Mouse (Mus musculus) embryonic facial prominence, embryonic 10.5 days (tissue): ENCODE data around the gene Otub2. TPM values are rescaled to one million over a fixed set of nuclear protein-coding genes. Genes with fewer than 3 reads are reported as not detected.
A peak's percentile ranks its signal among the peaks of the same experiment; 100 is the strongest.

Source experiments
- DNase-seq: peaks from one replicate; pipeline ENCODE4 v3.0.0-alpha.2; 2017; ENCODE audit warnings: low spot score
- H3K27ac ChIP-seq: fragments of 300-500 bp; sonication (generic); replicated peaks from 2 replicates; pipeline ENCODE4 v1.5.1; 2016; ENCODE audit warnings: mild to moderate bottlenecking
- H3K27me3 ChIP-seq: fragments of 300-500 bp; sonication (generic); replicated peaks from 2 replicates; pipeline ENCODE4 v1.6.1; 2016; ENCODE audit warnings: low read depth, mild to moderate bottlenecking; ENCODE audit not compliant: poor library complexity, severe bottlenecking
- H3K36me3 ChIP-seq: fragments of 300-500 bp; sonication (generic); replicated peaks from 2 replicates; pipeline ENCODE4 v1.6.1; 2016; ENCODE audit warnings: mild to moderate bottlenecking, moderate library complexity
- H3K4me1 ChIP-seq: fragments of 300-500 bp; sonication (generic); 2 replicates; pipeline ENCODE4 v1.6.1; 2016
- H3K4me3 ChIP-seq: fragments of 300-500 bp; sonication (generic); 2 replicates; pipeline ENCODE4 v1.5.1; 2016; ENCODE audit warnings: mild to moderate bottlenecking, moderate library complexity
- H3K9me3 ChIP-seq: fragments of 300-500 bp; sonication (generic); 2 replicates; pipeline ENCODE4 v1.6.1; 2016; ENCODE audit warnings: mild to moderate bottlenecking
- WGBS: fragments of 180-500 bp; shearing (Covaris S2); methylation state at CpG from one replicate; pipeline ENCODE4 v1.1.7; 2016; 5-methylcytosine and 5-hydroxymethylcytosine counted together
- polyA plus RNA-seq: library from polyadenylated mRNA; unstranded; fragments of >200 nt; fragmentation: Nextera tagmentation; extraction: Ambion mirVana; gene quantifications from 2 replicates; pipeline ENCODE4 v1.2.1, GENCODE M21; 2016

Otub2 gene
- polyA plus RNA-seq, 1 experiment from 2014 or later: 8.7 TPM

DNA sequence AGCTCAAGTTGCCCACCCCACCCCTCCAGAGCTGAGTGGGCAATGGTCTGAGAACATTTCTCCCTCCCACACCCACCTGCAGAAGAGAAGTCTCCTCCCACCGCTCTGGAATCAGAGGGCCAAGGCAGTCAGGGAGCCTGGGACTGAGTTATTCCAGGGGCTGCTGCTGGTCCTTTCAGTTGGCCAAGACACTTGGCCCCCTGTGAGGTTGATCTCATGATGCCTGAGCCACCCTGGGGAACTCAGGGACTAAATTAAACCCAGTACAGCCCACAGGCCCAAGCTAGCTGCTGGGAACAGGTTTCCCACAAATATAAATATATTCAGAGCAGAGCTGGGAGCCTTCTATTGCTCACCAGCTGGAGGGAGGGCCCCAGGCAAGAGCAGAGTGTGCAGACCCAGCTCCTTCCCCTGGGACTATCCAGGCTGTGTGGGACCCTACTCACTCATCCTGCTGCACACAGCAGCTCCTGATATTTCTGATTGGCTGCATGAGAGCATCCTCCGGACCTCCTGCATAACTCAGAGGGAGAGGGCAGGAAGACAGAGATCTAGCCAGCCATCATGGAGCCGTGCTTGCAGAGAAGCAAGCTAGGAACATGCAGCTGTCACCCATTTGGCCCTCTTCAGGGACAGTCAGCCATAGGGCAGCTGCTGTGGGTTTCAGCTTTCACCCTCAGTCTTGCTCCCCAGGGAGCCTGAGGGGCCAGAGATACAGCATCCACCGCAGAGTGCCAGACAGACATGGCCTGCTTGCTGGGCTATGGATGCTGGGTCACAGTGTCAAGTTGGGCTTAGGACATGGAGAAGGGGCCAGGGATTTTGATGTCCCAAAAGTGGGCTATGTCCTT lies 29.3 kb upstream of the Otub2 start:
- H3K4me1 ChIP-seq: peaks cover 15% of the 10 kb centered on the region
- no peaks in the 10 kb centered on the region for H3K27me3 ChIP-seq
- no peaks in the 10 kb centered on the region for H3K9me3 ChIP-seq
- DNase-seq: no peak
- no peak overlapping the region; the same call in 1 of the 2 replicates for H3K27ac ChIP-seq
- H3K36me3 ChIP-seq: no peaks in the 10 kb centered on the region
- WGBS: 62% methylated on average over 4 of the region's 4 CpGs
- H3K4me3 ChIP-seq: no peak overlapping the region

DNA sequence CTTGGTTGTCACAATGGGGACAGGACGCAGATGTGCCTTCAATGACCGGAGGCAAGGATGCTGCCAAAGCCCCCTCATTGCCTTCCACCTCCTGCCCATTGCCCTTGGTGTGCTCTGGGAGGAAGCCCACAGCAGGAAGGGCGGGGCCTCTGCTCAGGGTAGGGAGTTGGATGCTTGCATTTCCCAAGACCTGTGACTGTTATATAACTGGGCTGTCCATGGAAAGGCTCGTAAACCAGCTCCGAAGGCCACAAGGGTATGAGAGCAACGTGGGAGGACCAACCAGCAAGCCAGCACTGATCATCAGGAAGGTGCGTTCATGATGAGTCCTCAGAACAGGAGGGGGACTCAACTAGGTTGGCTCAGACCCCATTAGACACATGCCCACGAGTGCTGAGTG lies 27.7 kb upstream of the Otub2 start:
- Histone ChIP-seq H3K9me3 (no peaks in the 10 kb centered on the region), H3K4me1 (peaks cover 15% of the 10 kb centered on the region), H3K27ac (no peak overlapping the region), H3K4me3 (no peak overlapping the region), H3K36me3 (no peaks in the 10 kb centered on the region), H3K27me3 (no peaks in the 10 kb centered on the region)
- 84% methylated on average over 8 of the region's 8 CpGs for WGBS
- no peak for DNase-seq

DNA sequence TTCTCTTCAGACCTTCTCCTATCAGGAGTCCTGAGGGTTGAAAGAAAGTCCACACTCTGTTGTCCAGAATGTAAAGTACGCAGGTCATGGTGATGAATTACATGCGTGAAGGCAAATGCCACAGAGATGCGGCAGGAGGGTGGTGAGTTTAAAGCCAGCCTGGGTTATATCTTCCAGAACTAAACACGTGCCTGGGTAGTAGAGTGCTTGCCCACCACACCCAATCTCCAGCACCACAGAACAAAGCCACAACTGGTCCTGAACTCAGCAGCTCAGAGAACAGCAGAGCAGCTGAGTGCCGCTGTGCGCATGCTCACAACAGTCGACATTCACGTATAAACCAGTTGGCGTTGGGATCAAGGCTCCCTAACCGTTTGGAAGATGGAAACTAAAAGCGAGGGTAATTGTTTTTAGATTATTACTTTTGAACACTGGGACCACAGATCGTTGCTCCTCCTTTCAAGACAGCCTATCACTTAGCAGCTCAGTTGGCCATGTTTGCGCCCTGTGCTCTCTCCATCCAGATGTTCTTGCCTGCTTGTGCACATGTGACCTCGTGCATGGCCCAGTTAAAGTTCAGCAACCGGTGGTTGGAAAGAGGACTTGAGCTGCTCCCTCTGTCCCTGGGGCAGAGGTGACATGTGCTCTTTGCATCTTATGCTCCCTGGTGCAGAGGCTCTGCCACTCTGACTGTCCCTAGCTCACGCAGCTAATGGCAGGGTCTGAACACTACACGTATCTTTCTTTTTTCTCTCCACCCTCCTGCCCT lies 26.8 kb upstream of the Otub2 start:
- Histone ChIP-seq H3K9me3 (no peaks in the 10 kb centered on the region), H3K27me3 (no peaks in the 10 kb centered on the region), H3K36me3 (no peaks in the 10 kb centered on the region), H3K4me3 (no peak overlapping the region), H3K4me1 (peaks cover 15% of the 10 kb centered on the region), H3K27ac (no peak overlapping the region)
- WGBS: 87% methylated on average over 17 of the region's 17 CpGs
- no peak for DNase-seq

DNA sequence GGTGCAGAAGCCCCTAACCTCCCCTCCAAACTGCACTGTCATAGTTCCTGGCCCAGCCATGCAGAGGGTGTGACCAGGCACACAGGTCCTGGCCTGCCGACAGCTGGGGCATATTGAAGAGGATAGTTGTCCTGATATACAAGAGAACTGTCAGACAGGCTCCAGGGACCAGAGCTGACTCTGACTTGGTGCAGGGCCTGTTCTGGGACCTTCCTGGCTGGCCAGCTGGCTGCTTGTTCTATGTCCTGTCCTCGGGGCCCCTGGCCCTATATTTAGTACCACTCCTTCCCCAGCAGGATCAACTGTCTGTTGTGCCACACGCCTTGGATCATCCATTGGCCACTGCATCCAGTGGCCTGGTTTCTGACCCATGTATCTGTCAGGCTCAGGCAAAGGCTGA lies 26.1 kb upstream of the Otub2 start:
- no peaks in the 10 kb centered on the region for H3K9me3 ChIP-seq

DNA sequence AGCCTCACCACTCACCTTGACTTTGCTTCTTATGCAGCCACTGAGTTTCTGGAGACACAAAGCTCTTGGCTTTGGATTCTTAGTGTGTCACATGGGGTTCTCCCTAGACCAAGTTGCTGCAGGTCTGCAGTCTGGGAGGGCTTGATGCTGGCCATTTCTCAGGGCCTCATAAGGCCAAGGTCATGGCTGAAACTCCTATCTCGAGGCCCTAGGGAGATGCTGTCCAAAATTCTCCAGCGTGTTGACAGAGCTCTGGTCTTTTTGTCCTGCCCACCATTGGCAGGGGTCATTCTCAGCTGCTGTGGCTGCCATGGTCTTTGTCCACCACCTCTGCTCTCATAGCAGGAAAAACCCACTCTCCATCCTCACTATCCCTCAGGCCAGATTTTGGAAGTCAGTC lies 21.3 kb upstream of the Otub2 start:
- Histone ChIP-seq H3K4me1 (peaks cover 7% of the 10 kb centered on the region), H3K4me3 (no peak overlapping the region), H3K9me3 (no peaks in the 10 kb centered on the region), H3K36me3 (no peaks in the 10 kb centered on the region), H3K27ac (no peak overlapping the region), H3K27me3 (peaks cover 10% of the 10 kb centered on the region)
- DNase-seq: no peak
- 76% methylated on average over 2 of the region's 2 CpGs for WGBS

More for the DNA sequence above, 26.1 kb upstream of the Otub2 start:
- no peaks in the 10 kb centered on the region for H3K36me3 ChIP-seq
- H3K27ac ChIP-seq: no peak overlapping the region
- no peaks in the 10 kb centered on the region for H3K27me3 ChIP-seq
- peaks cover 15% of the 10 kb centered on the region for H3K4me1 ChIP-seq
- H3K4me3 ChIP-seq: no peak overlapping the region
- DNase-seq: no peak
- 86% methylated on average over 3 of the region's 3 CpGs for WGBS

DNA sequence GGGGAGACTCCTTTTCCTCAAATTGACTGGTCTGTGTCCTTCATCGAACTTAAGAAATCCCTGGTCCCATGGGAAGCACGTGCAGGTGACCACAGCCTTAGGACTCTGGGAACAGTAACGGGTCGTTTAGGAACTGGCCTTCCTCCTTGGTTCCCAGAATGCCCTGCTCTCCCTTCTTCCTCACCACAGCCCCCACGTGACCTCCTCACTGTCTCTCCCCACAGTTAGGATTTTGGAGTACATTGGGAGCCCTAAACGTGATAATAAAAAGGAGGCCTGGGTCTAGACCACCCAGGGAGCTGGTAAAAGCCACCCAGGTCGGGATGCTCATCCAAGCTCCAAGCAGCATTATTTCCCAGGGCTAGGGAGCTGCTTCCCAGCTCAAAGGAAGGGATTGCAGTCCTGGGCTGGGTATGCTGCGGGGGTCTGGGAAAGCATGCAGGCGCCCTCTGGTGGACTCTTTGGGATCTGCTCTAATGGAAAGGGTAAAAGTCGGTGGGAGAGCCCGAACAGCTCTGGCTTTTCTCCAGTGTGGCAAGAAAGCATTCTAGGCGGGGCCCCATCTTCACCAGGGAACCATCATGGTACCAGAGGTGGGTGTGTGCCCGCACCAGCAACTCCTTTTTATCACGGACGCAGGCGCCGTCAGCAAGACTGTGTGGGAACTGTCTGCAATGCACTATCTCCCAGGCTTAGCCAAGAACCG lies 20.7 kb upstream of the Otub2 start:
- H3K27me3 ChIP-seq: peaks cover 10% of the 10 kb centered on the region
- no peak overlapping the region; the same call in 1 of the 2 replicates for H3K27ac ChIP-seq
- peaks cover 7% of the 10 kb centered on the region for H3K4me1 ChIP-seq
- no peaks in the 10 kb centered on the region for H3K9me3 ChIP-seq
- no peaks in the 10 kb centered on the region for H3K36me3 ChIP-seq
- no peak overlapping the region for H3K4me3 ChIP-seq
- WGBS: 19% methylated on average over 18 of the region's 18 CpGs
- peak; percentile 87 for DNase-seq

DNA sequence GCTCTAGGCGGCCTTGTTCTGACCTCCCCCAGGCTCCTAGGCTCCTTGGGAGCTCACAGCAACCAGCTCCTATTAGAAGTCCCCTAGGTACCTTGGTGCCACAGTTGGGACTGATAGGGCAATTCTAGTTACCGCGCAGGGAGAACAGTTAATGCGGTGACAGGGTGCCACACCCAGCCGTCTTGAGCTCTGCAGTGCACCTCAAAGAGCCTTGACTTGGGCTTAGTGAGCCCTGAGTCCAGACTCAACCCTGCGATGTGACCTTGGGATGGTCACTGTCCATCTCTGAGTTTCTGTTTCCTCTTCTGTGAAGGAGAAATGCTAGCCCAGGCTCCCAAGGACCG lies 20.2 kb upstream of the Otub2 start:
- Histone ChIP-seq H3K27me3 (peaks cover 10% of the 10 kb centered on the region), H3K4me1 (peaks cover 7% of the 10 kb centered on the region), H3K27ac (no peak overlapping the region), H3K4me3 (no peak overlapping the region), H3K36me3 (no peaks in the 10 kb centered on the region), H3K9me3 (no peaks in the 10 kb centered on the region)
- no peak for DNase-seq
- 79% methylated on average over 7 of the region's 7 CpGs for WGBS

DNA sequence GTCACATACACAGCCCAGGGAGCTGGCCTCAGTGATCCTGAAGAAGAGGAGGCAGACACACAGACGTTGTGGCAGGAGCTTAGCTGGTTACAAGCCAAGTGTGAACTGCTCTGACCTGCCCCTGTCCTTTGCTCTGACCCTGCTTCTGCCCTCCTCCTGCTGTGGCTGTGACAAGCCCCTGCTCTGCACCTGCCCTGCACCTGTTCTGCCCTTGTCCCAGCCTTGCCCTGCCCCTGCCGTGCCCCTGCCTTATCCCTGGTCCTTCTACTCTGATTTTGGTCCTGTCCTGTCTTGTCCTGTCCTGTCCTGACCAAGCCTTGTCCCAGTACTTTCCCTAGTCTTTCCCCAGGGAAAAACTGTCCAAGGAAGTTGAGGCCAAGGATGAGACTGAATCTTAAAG lies 19.7 kb upstream of the Otub2 start:
- Histone ChIP-seq H3K9me3 (no peaks in the 10 kb centered on the region), H3K4me1 (peaks cover 7% of the 10 kb centered on the region), H3K27me3 (peaks cover 10% of the 10 kb centered on the region), H3K4me3 (no peak overlapping the region), H3K27ac (no peak overlapping the region), H3K36me3 (no peaks in the 10 kb centered on the region)
- 58% methylated on average over 2 of the region's 2 CpGs for WGBS
- DNase-seq: no peak

DNA sequence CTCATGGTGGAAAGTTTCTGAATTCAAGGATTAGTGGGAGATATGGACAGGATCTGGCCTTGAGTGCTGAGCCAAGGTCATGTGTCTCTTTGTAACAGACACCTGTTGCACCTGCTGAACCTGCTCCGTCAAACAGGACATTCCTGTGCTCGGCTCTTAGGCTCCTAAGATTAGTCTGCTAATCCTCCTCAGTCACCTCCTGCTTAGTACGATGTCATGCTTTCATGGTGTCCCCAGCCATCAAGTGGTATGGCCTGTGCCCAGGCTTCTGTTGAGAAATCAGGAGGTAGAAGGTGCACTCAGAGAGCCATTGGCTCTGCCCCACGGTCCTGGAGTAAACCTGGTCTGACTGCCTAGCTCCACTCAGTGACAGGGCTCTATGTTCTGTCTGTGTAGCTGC lies 17.6 kb upstream of the Otub2 start:
- H3K36me3 ChIP-seq: no peaks in the 10 kb centered on the region
- DNase-seq: no peak
- no peaks in the 10 kb centered on the region for H3K9me3 ChIP-seq
- H3K27me3 ChIP-seq: peaks cover 10% of the 10 kb centered on the region
- no peak overlapping the region for H3K4me3 ChIP-seq
- H3K4me1 ChIP-seq: peaks cover 7% of the 10 kb centered on the region
- no peak overlapping the region for H3K27ac ChIP-seq
- WGBS: 73% methylated on average over 4 of the region's 4 CpGs

DNA sequence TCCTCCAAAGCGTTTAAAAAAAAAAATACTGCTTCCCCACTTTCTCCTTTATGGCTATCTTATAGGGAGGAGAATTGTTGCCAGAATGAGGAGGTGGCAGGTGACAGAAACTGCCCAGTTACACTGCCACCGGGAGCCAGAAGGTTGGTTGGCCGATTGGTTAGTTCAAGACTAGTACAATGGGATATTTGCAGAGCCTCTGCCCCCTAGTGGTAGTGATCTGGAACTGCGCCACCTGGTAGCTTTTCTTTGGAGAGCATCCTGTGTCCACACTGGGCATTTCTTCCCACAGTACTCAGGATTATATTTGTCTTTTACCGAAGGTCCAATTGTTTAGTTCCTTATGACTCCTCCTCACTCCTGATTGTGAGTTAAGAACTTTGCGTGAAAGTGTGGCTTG lies 16.8 kb upstream of the Otub2 start:
- DNase-seq: peak; percentile 69
- WGBS: 28% methylated on average over 6 of the region's 6 CpGs
- H3K27ac ChIP-seq: no peak overlapping the region
- H3K4me3 ChIP-seq: no peak overlapping the region
- no peaks in the 10 kb centered on the region for H3K36me3 ChIP-seq
- H3K9me3 ChIP-seq: no peaks in the 10 kb centered on the region
- H3K27me3 ChIP-seq: peaks cover 10% of the 10 kb centered on the region
- H3K4me1 ChIP-seq: peaks cover 7% of the 10 kb centered on the region

DNA sequence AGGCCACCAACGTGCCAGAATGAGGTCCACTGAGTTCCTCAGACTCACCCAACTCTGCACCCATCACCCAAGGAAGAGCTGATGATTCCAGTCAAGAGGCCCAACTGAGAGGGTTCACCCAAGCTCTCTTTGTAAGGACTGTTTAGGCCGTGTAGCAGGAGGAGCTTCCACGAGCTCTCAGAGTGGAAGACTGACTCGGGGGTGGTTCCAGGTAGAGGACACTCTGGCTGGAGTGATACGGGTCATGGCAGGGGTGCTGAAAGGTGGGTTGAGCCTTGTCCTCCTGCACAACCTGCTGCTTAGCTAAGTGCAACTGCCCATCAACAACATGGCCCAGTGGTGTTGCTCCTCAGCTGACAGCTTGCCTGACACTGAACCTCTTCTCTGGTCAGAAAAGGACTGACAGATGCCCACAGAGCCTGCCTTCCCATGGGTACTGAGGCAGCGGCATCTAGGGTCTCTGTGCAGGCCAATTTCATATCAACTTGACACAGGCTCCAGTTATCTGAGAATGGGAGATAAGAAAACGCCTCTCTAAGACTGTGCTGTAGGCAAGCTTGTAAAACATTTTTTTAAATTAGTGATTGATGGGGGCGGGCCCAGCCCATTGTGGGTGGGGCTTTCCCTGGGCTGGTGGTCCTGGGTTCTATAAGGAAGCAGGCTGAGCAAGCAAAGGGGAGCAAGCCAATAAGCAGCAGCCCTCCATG lies 14.8 kb upstream of the Otub2 start:
- Histone ChIP-seq H3K4me3 (no peak overlapping the region), H3K9me3 (no peaks in the 10 kb centered on the region), H3K27me3 (peaks cover 4% of the 10 kb centered on the region), H3K27ac (no peak overlapping the region), H3K36me3 (no peaks in the 10 kb centered on the region), H3K4me1 (0 out of 2 replicates have a peak, but pooled peaks cover 2% of the 10 kb centered on the region)
- 78% methylated on average over 8 of the region's 8 CpGs for whole genome bisulfite sequencing
- no peak for DNase-seq

DNA sequence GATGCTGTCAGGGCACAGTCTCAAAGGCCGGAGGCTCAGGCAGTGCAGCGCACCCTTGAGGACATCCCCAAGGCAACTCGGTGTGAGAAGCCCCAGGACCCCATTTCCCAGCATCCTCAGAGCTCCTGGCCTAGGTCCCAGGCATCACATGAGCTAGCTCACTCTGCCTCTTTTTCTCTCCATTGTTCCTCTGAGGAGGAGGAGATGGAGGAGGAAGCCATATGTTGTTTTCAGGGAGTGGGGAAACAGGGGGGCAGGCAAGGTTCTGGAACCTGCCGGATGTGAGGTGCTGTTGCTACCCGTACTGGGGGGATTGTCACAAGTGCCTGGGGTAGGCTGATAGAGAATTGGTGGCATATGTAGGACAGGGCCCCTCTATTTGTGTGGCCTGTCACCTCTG lies 12.4 kb upstream of the Otub2 start:
- WGBS: 77% methylated on average over 5 of the region's 5 CpGs
- H3K4me3 ChIP-seq: no peak overlapping the region
- H3K4me1 ChIP-seq: 0 out of 2 replicates have a peak, but pooled peaks cover 2% of the 10 kb centered on the region
- H3K36me3 ChIP-seq: no peaks in the 10 kb centered on the region
- no peaks in the 10 kb centered on the region for H3K27me3 ChIP-seq
- DNase-seq: no peak
- H3K9me3 ChIP-seq: no peaks in the 10 kb centered on the region
- H3K27ac ChIP-seq: no peak overlapping the region
